Mouse (Mus musculus) retina, postnatal 7 days (tissue): ENCODE data around the gene Tbc1d21.

Source experiments
- DNase-seq: peaks from one replicate; pipeline ENCODE4 v3.0.0-alpha.2; 2012; ENCODE audit warnings: low read depth, low spot score

Tbc1d21 gene

DNA sequence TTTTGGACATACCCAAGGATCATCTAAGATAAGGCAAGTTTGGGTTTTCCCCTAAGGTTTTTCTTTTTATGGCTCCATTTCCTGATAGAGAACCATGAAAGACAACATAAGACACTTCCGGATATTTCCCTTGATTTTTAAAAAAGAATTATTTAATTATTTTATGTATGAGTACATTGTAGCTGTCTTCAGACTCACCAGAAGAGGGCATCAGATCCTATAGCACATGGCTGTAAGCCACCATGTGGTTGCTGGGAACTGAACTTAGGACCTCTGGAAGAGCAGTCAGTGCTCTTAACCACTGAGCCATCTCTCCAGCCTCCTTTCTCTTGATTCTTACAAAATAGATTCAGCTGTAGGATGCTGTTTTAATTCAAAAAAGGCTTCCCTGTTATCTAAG lies 28.5 kb downstream of the Tbc1d21 start:
- DNase-seq = no peak

GRCm38 (mm10) chr9:58336650-58337281 lies 33.5 kb downstream of the Tbc1d21 start:
- no peak for DNase-seq

GRCm38 (mm10) chr9:58331276-58331675 lies 39.0 kb downstream of the Tbc1d21 start:
- no peak for DNase-seq

DNA sequence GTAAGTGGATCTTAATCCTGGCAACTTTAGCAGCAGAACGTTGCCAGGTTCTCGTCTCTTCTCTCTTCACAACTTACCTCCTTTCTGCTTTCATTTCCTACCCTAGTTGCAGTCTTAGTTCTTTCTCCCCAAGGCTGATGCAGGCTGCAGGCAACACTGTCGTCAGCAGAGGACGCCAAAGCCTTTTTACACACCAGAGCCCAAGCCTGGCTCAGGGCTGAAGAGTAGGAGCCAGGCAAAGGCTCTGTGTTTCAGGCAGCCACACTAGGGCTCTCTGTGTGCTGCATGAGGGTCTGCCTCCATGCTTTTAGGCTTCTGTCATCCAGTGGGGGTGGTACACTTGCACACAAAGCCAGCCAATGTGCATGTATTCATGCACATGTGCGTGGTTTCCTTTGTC lies 40.0 kb downstream of the Tbc1d21 start:
- peak; percentile 45 for DNase-seq

DNA sequence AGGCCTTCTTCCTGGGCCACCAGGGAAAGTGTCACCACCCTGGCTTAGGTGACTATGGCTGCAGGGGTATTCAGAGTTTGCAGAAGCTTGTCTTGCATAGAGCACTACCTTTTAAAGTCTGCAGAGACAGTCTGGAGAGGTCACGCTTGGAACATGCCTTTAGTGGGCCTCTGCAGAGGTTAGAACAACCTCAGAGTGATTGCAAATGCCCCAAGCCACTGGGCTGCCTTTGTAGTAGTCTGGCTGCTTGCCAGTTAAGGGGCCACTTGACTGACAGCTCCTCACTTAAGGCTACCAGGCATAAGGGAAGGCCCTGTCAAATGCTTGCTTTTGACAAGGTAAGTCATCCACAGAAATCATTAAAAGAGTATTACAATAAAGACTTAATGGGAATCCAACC lies 42.9 kb downstream of the Tbc1d21 start:
- DNase-seq = no peak

- DNase-seq = no peak
Observed at GRCm38 (mm10) chr9:58326477-58327180, 43.6 kb downstream of the Tbc1d21 start.

- DNase-seq = no peak
Observed at GRCm38 (mm10) chr9:58321681-58322080, 48.6 kb downstream of the Tbc1d21 start.

GRCm38 (mm10) chr9:58318317-58318716 lies 51.9 kb downstream of the Tbc1d21 start:
- DNase-seq = no peak

DNA sequence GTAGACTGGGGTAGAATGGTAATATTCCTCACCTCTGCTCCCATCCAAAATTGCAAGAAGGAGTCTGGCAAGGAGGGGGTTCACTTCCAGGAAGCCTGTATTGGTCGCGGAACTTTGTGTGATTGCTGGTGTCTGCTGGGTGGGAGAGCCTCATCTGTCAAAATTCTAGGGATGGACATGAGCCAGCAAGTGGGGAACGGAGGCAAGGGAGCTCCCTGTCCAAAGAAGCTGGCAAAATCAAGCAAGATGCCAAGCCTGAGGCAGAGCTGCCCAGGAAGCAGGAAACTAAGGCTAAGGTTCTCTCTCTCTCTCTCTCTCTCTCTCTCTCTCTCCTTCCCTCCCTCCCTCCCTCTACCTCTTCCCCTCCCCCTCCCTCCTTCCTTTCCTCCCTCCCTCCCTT lies 52.9 kb downstream of the Tbc1d21 start:
- DNase-seq = no peak

- DNase-seq = no peak
Observed at GRCm38 (mm10) chr9:58316784-58317183, 53.5 kb downstream of the Tbc1d21 start.

DNA sequence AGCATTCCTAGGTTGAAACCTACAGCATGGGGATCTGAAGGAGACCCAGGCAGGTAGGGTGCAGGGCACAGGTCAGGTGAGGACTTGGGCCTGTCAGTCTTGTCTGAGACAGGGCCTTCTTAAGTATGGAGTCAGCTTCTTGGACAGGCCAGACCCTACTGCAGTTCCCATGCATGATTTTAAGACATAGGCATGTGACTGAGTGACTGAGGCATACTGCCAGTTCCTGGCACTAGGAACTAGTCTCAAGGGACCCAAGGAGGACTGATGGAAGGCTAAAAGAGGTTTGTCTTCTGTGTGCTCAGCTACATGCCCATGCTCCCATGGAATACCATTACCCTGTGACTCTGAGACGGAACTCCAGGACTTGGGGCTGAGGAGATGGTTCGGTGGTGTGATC lies 54.4 kb downstream of the Tbc1d21 start:
- no peak for DNase-seq

- DNase-seq = no peak
Observed at GRCm38 (mm10) chr9:58314682-58315360, 55.4 kb downstream of the Tbc1d21 start.

DNA sequence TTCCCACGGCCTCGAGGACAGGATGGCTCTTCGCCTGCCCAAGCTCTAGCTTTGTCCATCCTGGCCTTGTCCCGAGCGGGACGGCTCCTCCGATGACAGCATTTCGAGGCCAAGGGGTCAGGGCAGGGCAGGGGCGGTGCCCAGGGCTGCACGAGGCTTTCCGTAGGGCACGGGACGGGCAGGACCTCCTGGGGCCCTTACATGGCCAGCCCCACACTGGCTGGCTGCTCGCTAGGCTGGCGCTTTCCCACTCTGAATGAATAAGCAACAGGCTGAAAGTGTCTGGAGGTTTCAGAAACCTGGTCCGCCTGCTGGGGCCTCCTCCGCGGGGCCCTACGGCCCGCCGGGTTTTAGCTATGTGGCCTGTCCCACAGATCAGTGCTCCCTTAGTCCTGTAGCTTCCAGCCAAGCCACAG lies 57.3 kb downstream of the Tbc1d21 start, which contains the start of gene Loxl1:
TSS of gene Loxl1 (minus strand) at position 243 of the 416 bp plus-strand sequence.
- no peak for DNase-seq

GRCm38 (mm10) chr9:58312196-58312943 lies 57.9 kb downstream of the Tbc1d21 start:
- no peak for DNase-seq

GRCm38 (mm10) chr9:58311191-58311910 lies 58.9 kb downstream of the Tbc1d21 start:
- DNase-seq = no peak

- no peak for DNase-seq
Observed at GRCm38 (mm10) chr9:58310043-58310660, 60.1 kb downstream of the Tbc1d21 start.
